Mouse (Mus musculus) CD4-positive helper T cell, adult 2 months (primary cell): ENCODE measurements around the gene Trmt10a.
"Not testable (repeated sequence)": the region's sequence is repeated elsewhere in the genome, so short reads cannot be mapped to it uniquely, and the experiment has no call there.

Experiments used
- DNase-seq: peaks from one replicate; pipeline ENCODE4 v3.0.0-alpha.2; 2012; ENCODE audit warnings: low read depth, missing footprints, low spot score

Gene Trmt10a

DNA sequence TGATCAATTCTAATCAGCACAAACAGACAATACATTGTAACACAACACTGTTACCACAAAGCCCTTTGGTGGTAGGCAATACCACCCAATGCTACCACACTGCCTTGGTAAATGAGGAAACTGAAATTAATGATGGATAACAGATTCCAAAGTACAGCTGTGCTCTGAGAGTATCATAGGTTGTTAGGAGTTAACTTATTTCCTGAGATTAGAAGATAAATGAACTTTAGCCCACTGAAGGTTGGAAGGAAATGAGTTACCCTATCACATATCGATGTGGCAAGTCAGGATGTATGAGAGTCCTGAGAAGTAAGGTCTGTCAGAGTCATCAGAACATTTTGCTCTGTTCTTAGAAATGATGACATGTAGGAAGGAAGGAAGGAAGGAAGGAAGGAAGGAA, 8.7 kb upstream of the Trmt10a start:
- no peak for DNase-seq

DNA sequence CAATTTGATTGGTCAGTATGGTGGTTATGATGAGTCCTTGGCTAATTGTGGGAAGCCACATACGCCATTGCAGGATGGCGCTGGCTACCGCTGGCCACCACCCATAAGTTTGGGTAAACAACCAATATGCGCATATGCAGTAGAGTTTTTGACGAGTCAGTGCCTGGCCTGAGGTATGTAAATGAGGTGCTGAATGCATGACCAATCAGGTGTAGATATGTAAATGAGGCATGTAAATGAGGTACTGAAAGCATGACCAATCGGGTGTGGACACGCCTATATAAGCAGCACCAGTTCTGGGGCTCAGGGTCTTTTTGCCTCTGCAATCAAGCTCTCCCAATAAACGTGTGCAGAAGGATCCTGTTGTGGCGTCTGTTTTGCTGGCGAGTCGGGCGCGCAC, 5.1 kb upstream of the Trmt10a start:
- DNase-seq = not testable (repeated sequence)

DNA sequence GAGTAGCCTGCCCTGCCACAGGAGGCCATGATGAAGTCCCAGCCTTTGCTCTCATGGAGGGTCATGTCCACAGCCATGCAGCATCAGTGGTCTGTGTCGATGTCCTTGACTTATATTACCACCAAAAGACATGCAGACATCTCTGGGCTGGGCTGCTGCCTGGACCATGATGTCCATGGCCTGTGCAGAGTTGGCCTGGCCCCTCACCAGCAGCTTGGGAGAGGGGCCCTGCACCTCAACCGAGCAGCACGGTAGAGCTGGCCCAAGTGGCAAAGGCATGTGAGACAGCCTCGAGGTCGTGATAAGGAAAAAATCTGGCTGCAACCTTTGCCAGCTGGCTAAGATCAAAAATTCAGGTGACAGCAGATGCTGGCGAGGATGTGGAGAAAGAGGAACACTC, 3.6 kb upstream of the Trmt10a start:
- DNase-seq = no peak

DNA sequence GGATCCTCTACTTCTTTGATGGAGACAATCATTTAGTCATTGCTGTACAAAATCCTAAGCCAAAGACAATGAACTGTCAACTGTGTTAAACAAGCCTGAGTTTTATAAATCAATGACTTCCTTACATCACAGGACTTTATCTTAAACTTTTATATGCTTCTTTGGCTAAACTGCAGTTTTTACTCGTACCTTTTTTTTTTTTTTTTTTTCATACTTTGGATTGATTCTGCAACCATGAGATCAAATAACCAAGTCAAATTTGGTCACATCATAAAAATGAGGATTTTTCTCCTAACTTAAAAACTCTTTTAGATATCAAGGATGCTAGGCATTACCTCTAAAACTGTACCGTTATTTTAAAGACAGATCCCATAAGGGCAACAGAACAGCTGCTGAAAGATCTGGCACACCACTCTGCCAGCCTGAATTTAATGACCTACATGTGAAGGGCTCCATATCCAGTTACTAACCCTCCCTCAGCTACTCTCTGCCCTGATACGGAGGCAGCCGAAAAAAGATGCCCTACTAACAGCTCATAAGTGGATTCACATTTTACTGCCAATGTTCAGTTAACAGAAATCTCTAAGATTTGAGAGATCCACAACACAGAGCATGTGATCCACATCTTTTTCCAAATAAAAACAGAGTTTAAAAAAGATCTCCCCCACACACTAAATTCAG, 1.1 kb upstream of the Trmt10a start:
- DNase-seq = no peak

DNA sequence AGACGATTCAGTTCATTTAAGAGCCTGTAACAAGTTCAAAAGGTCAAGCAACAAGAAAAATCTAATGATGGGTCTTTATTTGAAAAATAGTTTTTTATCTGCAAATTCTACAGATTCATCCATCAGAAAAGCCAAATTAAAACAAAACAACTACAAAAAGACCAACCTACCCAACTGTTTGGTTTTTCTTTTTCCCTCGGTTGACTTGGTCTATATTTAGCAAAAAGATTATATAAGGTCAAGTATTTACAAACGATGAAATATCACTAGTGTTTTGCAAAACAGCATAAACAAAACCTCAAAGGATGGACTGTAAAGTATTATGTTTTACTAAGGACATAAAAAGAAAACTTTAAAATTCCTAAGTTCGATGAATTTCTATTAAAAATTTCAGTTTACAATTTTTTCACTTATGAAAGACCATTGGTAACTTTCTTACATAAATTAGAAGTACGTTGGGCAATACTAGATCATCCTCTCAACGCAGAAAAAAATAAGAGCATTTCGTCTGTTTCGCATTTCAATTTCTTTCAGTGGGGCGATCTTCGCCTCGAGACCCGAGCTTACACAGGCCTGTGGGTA, 424 bp upstream of the Trmt10a start:
- no peak for DNase-seq

DNA sequence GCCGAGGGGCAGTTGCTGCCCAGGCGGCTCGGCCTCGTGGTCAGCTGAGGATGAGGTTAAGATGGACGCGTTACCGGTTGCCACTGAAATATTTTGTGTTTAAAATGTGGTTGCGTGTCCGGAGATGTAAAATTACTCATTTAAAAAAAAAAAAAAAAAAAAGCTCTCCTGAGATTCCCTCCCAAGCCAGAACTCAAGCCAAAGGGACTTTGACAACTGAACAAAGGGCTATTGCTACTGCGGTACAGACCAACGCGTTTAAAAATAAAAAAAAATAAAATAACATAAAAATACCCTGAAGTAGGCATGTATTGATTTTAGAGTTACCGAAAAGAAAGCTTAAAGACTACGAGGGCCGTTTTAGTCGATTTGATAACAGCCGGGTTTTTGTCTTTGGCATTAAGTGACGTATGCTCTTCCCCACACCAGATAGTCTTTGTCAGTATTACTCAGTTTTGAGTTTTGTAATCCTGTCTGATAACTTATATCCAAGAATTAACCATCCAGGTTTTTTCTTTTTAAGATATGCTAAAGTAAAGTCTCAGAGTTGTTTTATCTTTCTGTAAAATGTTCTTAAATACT, 903 bp downstream of the Trmt10a start:
- DNase-seq = peak; percentile 60

DNA sequence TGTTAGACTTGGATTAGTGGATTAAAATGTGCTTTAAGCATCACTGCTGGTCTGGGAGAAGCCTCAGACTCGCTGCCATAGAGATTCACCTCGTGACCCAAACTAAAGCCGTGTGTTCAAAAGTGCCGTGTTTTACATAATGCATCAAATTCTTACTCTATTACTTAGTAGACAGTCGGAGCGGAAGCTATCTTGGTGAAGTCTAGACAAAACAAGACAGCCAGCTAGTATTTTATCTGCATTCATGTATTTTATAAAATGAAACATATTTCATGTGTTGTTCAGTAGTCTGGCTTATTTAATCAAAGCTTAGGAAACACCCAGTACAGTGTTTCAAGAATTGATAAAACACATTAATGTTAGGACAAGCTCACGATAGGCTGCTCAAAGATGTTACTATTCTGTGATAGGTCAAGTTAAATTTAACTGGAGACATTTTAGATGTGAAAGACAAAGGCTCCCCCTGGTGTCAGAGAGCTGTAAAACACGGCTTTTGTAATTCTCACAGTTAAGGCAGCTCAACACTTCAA, 1.5 kb downstream of the Trmt10a start, which contains the start of gene Mttp:
Mttp (minus strand) TSS at position 327 of the 530 bp plus-strand sequence.
- peak; percentile 87 for DNase-seq

DNA sequence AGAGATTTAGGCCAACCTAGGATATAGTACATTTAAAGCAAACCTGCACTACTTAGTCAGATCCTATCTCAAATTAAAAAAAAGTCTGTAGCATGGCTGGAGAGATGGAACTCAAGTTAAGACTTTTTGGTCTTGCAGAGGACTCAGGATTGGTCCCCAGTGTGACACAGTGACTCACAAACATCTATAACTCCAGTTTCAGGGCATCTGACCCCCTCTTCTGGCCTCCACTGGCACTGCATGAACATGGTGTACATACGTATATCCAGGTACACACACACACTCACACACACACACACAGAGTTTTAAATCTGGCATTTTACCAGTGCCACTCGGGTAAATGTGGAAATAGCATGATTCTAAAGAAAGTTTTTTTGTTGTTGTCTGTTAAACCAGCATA, 5.6 kb downstream of the Trmt10a start:
- no peak for DNase-seq

DNA sequence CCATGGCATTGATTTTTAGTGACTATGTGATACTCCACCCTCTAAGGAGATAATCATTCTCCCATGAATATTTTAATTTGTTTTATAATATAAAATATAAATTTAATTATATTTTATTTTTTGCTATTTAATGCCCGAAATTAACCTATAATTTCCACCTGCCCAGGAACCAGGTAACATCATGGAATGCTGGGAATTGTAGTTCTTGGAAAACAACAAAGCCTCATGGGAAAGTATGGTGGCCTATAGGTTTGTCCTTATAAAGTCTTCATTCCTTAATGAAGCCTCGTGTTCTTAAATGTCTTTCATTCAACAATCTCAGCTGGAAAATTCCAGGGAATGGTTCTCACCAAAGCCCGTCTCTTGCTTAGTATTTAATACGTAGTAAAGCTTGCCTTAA, 11.8 kb downstream of the Trmt10a start:
- DNase-seq = no peak

DNA sequence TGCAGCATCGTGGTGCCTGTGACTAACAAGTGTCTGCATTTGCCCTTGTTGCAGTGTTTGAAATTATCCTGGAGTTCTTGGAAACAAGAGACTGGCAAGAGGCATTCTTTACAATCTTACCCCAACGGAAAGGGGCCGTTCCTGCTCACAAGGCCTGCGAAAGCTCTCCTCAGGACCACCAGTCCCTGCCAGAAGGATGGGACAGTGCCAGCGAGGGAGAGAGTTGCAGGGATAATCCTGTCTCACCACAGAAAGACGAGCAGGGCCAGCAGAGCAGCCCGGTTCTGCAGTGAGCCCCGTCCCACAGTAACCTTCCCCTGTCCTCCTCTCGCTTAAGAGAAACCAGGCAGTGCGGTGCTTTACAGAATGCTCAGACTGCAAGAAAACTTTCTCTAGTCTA, 13.4 kb downstream of the Trmt10a start:
- DNase-seq = no peak

DNA sequence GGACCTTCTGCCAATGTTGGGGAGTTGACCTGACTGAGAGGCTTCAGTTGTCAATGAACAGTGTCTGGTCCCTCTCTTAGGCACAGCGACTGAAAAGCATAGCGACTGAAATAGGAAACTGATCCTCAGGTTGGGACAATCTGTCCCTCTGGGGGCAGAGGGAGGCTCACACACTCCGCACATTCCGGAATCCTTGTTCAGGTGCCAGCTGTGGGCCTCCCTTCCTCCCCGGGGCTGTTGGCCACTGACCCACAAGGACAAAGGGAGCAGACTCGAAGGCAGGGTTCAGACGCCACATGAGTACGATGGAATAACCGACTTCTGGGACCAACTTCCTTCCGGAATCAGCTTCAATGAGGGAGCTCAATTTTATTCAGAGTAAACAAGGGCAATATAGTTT, 18.4 kb downstream of the Trmt10a start:
- no peak for DNase-seq

DNA sequence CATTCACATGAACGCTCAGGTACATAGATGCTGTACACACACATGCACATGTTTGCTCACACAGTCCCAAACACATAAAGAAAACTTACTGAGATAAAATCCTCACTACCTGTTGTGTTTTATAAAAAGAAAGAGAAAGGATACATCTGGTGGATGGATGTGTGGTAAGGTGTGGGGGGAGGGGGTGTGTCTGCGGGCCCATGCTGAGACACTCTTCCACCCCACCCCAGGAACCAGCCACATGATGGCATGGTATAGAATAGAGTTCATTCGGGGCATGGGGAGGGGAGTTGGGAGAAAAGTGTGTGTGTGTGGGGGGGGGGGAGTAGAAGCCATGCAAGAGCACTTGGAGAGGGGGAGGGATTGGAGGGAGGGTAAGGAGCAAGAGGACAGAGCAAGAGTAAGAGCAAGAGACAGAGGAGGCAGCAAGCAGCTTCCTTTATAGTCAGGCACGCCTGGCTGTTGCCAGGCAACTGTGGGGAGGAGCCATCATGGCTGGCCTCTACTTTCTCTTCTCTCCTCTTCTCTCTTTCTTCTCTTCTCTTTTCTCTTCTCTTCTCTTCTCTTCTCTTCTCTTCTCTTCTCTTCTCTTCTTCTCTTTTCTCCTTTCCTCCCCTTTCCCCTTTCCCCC, 19.4 kb downstream of the Trmt10a start:
- DNase-seq = peak; percentile 28

DNA sequence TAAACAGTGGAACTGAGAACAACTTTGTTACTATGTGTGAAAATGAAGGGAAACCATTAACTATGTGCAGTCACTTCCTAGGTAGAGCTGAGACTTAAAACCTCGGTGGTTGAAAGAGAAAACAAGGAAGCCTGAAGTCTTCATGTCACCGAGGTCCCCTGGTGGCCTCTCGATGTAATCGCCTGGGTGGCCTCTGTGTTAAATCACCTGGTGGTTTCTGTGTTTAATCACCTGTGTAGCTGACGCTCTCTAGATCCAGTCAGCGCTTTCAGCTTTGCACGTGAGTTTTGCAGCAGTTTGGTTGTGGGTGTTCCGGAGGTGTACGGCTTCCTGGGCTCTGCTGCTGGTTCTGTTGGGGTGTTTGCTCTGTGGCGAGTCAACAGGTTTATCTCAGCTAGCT, 30.0 kb downstream of the Trmt10a start:
- DNase-seq = peak; percentile 20

DNA sequence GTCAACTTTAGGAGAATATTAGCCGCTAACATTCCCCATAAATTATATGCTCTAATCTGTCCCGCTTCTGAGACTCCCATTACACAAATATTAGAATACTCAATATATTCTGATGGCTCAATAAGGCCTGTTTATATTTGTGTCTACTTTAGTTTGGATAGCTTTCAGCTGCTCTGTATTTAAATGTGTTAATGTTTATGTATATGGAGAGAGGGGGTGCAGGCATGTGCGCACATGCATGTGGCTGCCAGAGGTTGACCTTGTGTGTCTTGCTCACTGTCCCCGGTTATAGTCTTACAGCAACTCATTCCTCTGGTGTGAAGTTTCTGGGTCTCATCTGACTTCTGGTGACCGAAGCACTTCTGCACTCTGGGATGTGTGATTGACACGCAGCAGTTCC, 32.3 kb downstream of the Trmt10a start:
- DNase-seq = no peak

DNA sequence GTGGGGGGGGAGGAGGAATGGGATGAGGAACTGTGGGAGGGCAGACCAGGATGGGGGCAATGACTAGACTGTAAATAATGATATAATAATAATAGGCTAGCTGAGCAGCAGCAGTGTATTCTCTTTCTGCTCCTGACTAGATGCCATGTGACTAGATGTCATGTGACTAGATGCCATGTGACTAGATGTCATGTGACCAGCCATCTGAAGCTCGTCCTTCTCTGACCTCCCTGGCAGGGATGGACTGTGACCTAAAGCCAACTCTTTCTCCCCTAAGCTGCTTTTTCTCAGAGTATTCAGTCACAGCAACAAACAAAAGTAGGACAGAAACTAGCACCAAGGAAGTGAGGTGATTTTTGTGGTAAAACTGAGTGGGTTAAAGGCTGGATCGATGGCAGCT, 38.8 kb downstream of the Trmt10a start:
- no peak for DNase-seq

DNA sequence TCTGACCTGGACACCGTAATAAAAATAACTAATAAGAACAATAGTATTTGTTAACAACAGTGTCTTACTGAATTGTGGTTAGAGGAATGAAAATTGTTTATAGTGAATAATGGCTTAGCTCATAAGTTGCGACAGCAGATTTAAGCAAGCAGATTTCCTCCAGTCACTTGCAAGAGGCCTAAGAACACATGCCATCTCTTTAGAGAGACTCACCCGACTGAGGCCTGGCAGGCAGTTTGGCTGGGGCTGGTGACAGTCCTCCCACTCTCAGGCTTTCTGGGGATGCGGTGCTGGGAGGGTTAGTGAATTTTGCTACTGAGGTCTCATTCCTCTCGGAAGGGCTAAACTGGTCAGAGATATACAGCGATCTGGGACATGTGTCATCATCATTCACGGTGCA, 40.1 kb downstream of the Trmt10a start:
- DNase-seq = no peak

DNA sequence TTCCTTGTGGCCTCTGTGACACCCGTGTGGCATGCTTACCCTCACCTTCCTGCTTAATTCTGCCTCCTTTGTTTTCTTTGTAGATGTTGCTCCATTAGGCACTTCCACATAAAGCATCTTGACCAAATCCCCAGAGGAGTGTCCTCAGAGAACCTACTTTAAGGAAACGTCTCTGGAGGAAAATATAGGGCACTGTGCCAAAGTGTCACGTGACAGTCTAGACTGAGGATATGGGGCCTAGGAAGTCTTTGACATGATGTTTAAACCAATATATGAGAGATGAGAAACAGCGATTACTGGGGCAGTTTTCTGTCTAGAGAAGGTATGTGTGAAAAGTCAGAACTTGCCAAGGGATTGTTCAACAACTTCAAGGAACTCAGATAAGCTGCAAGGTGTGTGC, 42.0 kb downstream of the Trmt10a start:
- no peak for DNase-seq

DNA sequence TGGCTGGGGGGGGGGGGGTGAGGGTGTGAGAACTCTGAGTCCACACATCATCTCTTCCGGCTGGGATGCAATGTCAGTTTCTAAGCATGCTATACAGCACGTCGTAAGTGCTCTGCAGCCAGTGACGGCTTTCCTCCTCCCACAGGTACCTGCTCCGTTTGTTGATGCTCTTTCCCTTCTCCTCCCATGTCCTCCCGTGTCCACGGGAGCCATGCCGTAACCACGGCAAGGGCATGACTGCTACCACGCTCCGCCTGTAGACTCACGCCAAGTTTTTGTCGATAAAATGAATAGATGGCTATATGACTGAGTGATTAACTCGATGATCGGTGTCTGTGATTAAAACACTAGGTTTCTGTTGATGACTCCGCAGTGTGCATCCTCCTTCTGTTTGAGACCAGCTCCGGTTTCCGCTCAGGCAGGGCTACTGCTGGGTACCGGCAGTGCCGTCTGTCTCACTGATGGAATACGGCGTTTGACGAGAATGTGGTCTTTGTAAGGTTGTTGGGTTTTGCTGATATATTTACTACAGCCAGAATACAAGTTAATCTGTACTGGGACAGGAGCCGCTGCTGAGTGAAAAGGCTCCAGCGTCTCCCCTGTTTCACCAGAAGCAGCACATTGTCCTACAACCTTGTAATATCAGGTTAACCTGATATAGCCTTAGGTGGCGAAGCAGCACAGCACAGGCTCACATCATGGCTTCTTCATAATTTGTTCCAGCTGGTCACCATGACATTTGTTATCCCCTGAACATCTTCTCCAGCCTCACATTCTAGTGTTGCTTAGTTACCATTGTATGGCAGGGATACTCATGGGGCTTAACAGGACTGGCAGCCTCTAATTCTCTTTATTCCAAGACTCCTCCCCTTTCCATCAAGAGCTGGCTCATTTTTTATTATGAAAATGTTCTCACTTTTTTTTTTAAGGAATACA, 43.0 kb downstream of the Trmt10a start:
- DNase-seq = no peak

DNA sequence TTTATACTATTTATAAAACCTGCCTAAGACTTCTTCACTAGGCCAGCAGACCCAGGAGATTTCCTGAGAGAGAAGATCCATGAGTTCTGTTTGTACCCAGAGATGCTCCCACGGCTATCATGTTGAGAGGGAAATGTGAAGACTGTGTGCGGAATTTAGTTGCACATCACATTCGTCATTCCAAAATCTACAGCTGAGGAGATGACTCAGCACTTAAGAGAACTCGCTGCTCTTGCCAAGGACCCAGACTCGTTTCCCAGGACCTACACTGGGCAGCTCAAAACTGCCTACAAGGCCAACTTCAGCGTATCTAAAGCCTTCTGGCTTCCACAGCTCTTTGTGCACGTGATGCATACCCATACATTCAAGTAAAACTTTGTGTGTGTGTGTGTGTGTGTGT, 49.0 kb downstream of the Trmt10a start:
- DNase-seq = no peak

DNA sequence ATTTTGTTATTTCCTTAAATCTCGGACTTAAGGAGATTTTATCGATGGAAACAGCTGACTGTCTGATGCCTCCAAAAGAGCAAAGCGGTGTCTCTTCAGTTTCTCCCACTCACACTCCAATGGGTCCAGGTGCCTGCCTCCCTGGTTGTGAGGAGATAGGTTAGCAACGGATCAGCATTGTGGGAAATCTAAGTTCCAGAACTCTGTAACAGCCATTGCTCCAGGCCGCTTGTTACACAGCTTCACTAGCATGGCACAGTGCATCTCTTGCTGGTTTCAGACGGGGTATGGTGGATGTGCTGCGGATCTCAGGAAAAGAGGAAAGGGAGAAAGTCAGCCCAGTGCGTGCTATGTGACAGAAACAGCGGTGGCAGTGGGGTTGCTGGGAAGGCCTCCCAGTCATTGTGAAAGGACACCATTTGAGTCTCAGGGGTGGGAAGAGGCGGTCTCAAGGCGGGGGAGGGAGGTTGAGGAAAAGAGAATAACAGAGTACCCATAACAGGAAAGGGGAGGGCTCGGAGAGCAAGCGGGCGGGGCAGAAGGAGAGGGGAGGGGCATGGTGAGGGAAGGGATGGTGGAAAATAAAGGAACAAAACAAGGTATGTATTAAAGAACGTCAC, 50.5 kb downstream of the Trmt10a start, which contains the start of gene 4930579F01Rik:
4930579F01Rik (minus strand) TSS at position 143 of the 620 bp plus-strand sequence.
- DNase-seq = peak; percentile 12

DNA sequence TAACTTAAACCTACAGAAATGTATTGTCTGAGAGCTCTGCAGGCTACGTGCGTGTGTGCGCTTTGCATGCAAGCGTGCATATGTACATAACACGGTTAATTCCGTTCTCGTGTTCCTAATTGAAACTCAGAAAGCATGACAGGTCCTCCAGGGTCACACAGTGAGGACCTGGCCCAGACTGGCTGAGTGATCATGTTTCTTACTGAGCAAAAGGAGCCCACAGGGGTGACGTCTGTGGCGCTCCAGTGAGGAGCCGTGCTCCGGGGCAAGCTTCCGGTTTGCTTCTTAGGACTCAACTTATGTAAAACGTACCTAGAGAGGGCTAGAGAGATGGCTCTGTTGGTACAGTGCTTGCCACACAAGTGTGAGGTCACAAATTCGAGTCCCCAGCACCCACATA, 53.8 kb downstream of the Trmt10a start:
- no peak for DNase-seq
